Mouse (Mus musculus) megakaryocyte-erythroid progenitor cell, adult 5-6 weeks (primary cell): ENCODE results near the gene Rpl13a. TPM values are rescaled to one million over a fixed set of nuclear protein-coding genes. Genes with fewer than 3 reads are reported as not detected.
"Not testable (repeated sequence)": the region's sequence is repeated elsewhere in the genome, so short reads cannot be mapped to it uniquely, and the experiment has no call there.

Experiments used
- ATAC-seq: replicated peaks from 2 replicates; pipeline ENCODE4 v1.8.0; 2016; ENCODE audit warnings: mild to moderate bottlenecking, inconsistent platforms; ENCODE audit not compliant: severe bottlenecking, poor library complexity, low FRiP score, low TSS enrichment
- total RNA-seq, 2 experiments: library from RNA; stranded (forward) in 1 of 2; stranded (reverse) in 1 of 2; fragments of 200-1000, 215-1000 nt in 1 of 2; fragments of >200 nt in 1 of 2; fragmentation: Nextera tagmentation in 1 of 2; gene quantifications; 2 replicates each; pipeline ENCODE4 v1.2.3; 2014 to 2017

The Rpl13a gene
- total RNA-seq, 2 experiments from 2014 or later: 4,178 to 4,844 TPM

- no peak for ATAC-seq
Measured at GRCm38 (mm10) chr7:45160316-45160800, 31.8 kb upstream of the Rpl13a start.

- no peak for ATAC-seq
Measured at GRCm38 (mm10) chr7:45158991-45159390, 30.4 kb upstream of the Rpl13a start.

GRCm38 (mm10) chr7:45157459-45157858, 28.9 kb upstream of the Rpl13a start:
- no peak for ATAC-seq

GRCm38 (mm10) chr7:45156206-45156605, 27.6 kb upstream of the Rpl13a start:
- no peak for ATAC-seq

- no peak for ATAC-seq
Measured at GRCm38 (mm10) chr7:45155590-45155989, 27.0 kb upstream of the Rpl13a start.

GRCm38 (mm10) chr7:45154993-45155514, 26.5 kb upstream of the Rpl13a start:
- ATAC-seq: peak; percentile 56

- peak; percentile 93 for ATAC-seq
Measured at GRCm38 (mm10) chr7:45154096-45154992, 25.8 kb upstream of the Rpl13a start, which contains the start of the genes Pih1d1 and Aldh16a1. Gene Pih1d1 (plus strand): TSS chr7:45154303. Gene Aldh16a1 (minus strand): TSS chr7:45154584.

GRCm38 (mm10) chr7:45153586-45153985, 25.0 kb upstream of the Rpl13a start:
- ATAC-seq: no peak

- ATAC-seq: not testable (repeated sequence)
Measured at GRCm38 (mm10) chr7:45153052-45153451, 24.5 kb upstream of the Rpl13a start.

- no peak for ATAC-seq
Measured at GRCm38 (mm10) chr7:45151303-45151702, 22.7 kb upstream of the Rpl13a start.

GRCm38 (mm10) chr7:45150321-45150720, 21.8 kb upstream of the Rpl13a start:
- ATAC-seq: no peak

GRCm38 (mm10) chr7:45149545-45149944, 21.0 kb upstream of the Rpl13a start:
- no peak for ATAC-seq

- ATAC-seq: no peak
Measured at GRCm38 (mm10) chr7:45148534-45149098, 20.1 kb upstream of the Rpl13a start.

- ATAC-seq: no peak
Measured at GRCm38 (mm10) chr7:45147899-45148298, 19.3 kb upstream of the Rpl13a start.

- no peak for ATAC-seq
Measured at GRCm38 (mm10) chr7:45147267-45147666, 18.7 kb upstream of the Rpl13a start.

GRCm38 (mm10) chr7:45145460-45145859, 16.9 kb upstream of the Rpl13a start:
- no peak for ATAC-seq

GRCm38 (mm10) chr7:45144368-45145174, 16.0 kb upstream of the Rpl13a start:
- no peak for ATAC-seq

- no peak for ATAC-seq
Measured at GRCm38 (mm10) chr7:45141914-45142313, 13.4 kb upstream of the Rpl13a start.

- no peak for ATAC-seq
Measured at GRCm38 (mm10) chr7:45141319-45141718, 12.8 kb upstream of the Rpl13a start.
